Mouse (Mus musculus) liver, embryonic 14.5 days (tissue): ENCODE data around the gene Gaa. TPM values are rescaled to one million over a fixed set of nuclear protein-coding genes. Genes with fewer than 3 reads are reported as not detected.
"Not testable (repeated sequence)": the region's sequence is repeated elsewhere in the genome, so short reads cannot be mapped to it uniquely, and the experiment has no call there.

Experiments
- ATAC-seq: fragments of 200-750 bp; cut with Nextera tagmentation; 2 replicates; pipeline ENCODE4 v1.8.0; 2017; ENCODE audit warnings: moderate number of reproducible peaks, mild to moderate bottlenecking, moderate library complexity; ENCODE audit not compliant: insufficient read depth
- DNase-seq, 3 experiments: peaks; one replicate each; pipeline ENCODE4 v3.0.0-alpha.2; 2012 to 2013; ENCODE audit warnings: low read depth in 3 of 3, low spot score in 3 of 3
- H3K27ac ChIP-seq: fragments of 300-500 bp; sonication (generic); 2 replicates; pipeline ENCODE4 v1.5.1; 2014; ENCODE audit warnings: moderate library complexity, mild to moderate bottlenecking, control low read depth, inconsistent platforms
- H3K27me3 ChIP-seq: fragments of 300-500 bp; sonication (generic); 2 replicates; pipeline ENCODE4 v1.6.1; 2014; ENCODE audit warnings: mild to moderate bottlenecking, low read length, moderate library complexity; ENCODE audit not compliant: control insufficient read depth, insufficient read depth
- H3K36me3 ChIP-seq: fragments of 300-500 bp; sonication (generic); replicated peaks from 2 replicates; pipeline ENCODE4 v1.6.1; 2014; ENCODE audit warnings: low read depth; ENCODE audit not compliant: control insufficient read depth, insufficient read depth
- H3K4me1 ChIP-seq, 2 experiments: fragments of 200-500 bp in 1 of 2; fragments of 300-500 bp in 1 of 2; sonication (generic) in 1 of 2; replicated peaks; 2 replicates each; pipeline ENCODE4 v1.6.1; 2012 to 2014; ENCODE audit warnings: antibody characterized with exemption in 1 of 2, inconsistent platforms in 1 of 2, low read length in 1 of 2; ENCODE audit not compliant: control insufficient read depth in 2 of 2, insufficient read depth in 2 of 2
- H3K4me2 ChIP-seq: fragments of 300-500 bp; sonication (generic); 2 replicates; pipeline ENCODE4 v1.6.1; 2014; ENCODE audit warnings: low read depth, mild to moderate bottlenecking, control low read depth, moderate library complexity
- H3K4me3 ChIP-seq, 2 experiments: fragments of 200-500 bp in 1 of 2; fragments of 300-500 bp in 1 of 2; sonication (generic) in 1 of 2; 2 replicates each; pipeline ENCODE4 v1.5.1; 2012 to 2014; ENCODE audit warnings: low read depth in 2 of 2, low read length in 2 of 2, mild to moderate bottlenecking in 2 of 2, control low read depth in 1 of 2, inconsistent platforms in 1 of 2, moderate library complexity in 1 of 2; ENCODE audit not compliant: insufficient read depth in 1 of 2
- H3K9ac ChIP-seq: fragments of 300-500 bp; sonication (generic); replicated peaks from 2 replicates; pipeline ENCODE4 v1.6.1; 2014; ENCODE audit warnings: mild to moderate bottlenecking, control low read depth, moderate library complexity
- H3K9me3 ChIP-seq: fragments of 300-500 bp; sonication (generic); 2 replicates; pipeline ENCODE4 v1.6.1; 2016; ENCODE audit warnings: low read length, mixed read lengths; ENCODE audit not compliant: control insufficient read depth
- CTCF ChIP-seq: IDR thresholded peaks from 2 replicates; pipeline ENCODE4 v1.5.1; 2016; ENCODE audit warnings: antibody characterized with exemption, low read depth, control low read depth
- EP300 ChIP-seq: IDR thresholded peaks from 2 replicates; pipeline ENCODE4 v1.6.1; 2016; ENCODE audit warnings: antibody characterized with exemption, low read depth
- WGBS: fragments of 180-500 bp; shearing (Covaris S2); extraction: QIAGEN DNeasy Blood & Tissue Kit; methylation state at CpG from one replicate; pipeline ENCODE4 v1.1.7; 2014; ENCODE audit not compliant: insufficient replicate concordance; 5-methylcytosine and 5-hydroxymethylcytosine counted together
- polyA plus RNA-seq, 2 experiments: library from polyadenylated mRNA; depleted of rRNA in 1 of 2; stranded (reverse) in 1 of 2; unstranded in 1 of 2; fragments of >200 nt; fragmentation: Nextera tagmentation in 1 of 2; extraction: Ambion mirVana in 1 of 2; gene quantifications; 2 replicates each; pipeline versions ENCODE4 v1.2.1 to v1.2.3; 2012 to 2014

Gaa gene
- polyA plus RNA-seq, 2 experiments: 11.8 to 14.7 TPM

- Histone ChIP-seq H3K4me1 (peaks cover 0 to 5% of the 10 kb centered on the region in 2 experiments; a peak in 1 of 4 replicates), H3K27ac (no peak overlapping the region), H3K4me2 (peak overlapping the region; percentile 46), H3K27me3 (no peaks in the 10 kb centered on the region), H3K36me3 (no peaks in the 10 kb centered on the region), H3K9ac (0 out of 2 replicates have a peak overlapping the region, but pooled peaks have one; percentile 23), H3K9me3 (no peaks in the 10 kb centered on the region), H3K4me3 (peak overlapping the region in 1 of 2 experiments; percentile 13; a peak in 1 of 4 replicates)
- DNase-seq (no peak), ATAC-seq (peak; percentile 66)
- WGBS: 8% methylated on average over 21 of the region's 22 CpGs
- TF ChIP-seq EP300: no peak
- peak; percentile 73 for TF ChIP-seq CTCF
These were observed 14.7 kb upstream of the Gaa start for GRCm38 (mm10) chr11:119252854-119253541.

- H3K9ac ChIP-seq, H3K4me3 ChIP-seq, H3K9me3 ChIP-seq, H3K36me3 ChIP-seq, H3K27me3 ChIP-seq, DNase-seq, H3K27ac ChIP-seq, H3K4me1 ChIP-seq, H3K4me2 ChIP-seq, ATAC-seq: not testable (repeated sequence)
- 81% methylated on average over 5 of the region's 5 CpGs for WGBS
These were observed 11.1 kb upstream of the Gaa start for GRCm38 (mm10) chr11:119256557-119256956.

DNA sequence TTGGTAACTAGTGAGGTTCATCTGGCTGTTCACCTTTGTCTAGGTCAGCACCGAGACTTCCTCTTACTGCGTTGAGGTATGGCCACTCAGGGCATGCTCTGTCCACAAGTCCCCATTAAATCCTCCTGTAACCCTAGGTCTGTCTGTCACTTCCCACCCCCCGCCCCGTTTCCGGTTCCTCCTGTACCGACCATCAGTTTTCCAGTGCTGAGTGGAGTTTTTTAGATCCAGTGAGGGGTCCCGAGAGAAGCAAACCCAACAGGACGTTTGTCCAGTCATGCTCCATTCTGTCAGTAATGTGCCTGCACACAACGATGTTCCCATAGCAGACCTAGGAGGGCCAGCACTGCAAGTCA is 9.5 kb upstream of the Gaa start:
- Histone ChIP-seq H3K4me3 (0 out of 4 replicates have a peak overlapping the region, but pooled peaks of 1 of the 2 experiments have one; percentile 1), H3K4me1 (0 out of 4 replicates have a peak, but pooled peaks cover 0 to 2% of the 10 kb centered on the region in 2 experiments), H3K27me3 (no peaks in the 10 kb centered on the region), H3K27ac (no peak overlapping the region), H3K9me3 (no peaks in the 10 kb centered on the region), H3K36me3 (no peaks in the 10 kb centered on the region), H3K9ac (no peak overlapping the region), H3K4me2 (peak overlapping the region; percentile 53)
- DNase-seq (no peak), ATAC-seq (no peak)
- WGBS: 40% methylated on average over 9 of the region's 9 CpGs
- TF ChIP-seq CTCF: no peak
- no peak for TF ChIP-seq EP300

GRCm38 (mm10) chr11:119258572-119259322 is 8.9 kb upstream of the Gaa start:
- TF ChIP-seq EP300 (no peak), CTCF (no peak)
- no peak overlapping the region for H3K27ac ChIP-seq
- 57% methylated on average over 23 of the region's 23 CpGs for WGBS
- peak overlapping the region; percentile 28; the same call in 1 of the 2 replicates for H3K9ac ChIP-seq
- DNase-seq (peak in 2 of 3 experiments; percentile 43 to 49), ATAC-seq (peak; percentile 68)
- no peaks in the 10 kb centered on the region for H3K27me3 ChIP-seq
- peak overlapping the region; percentile 53 for H3K4me2 ChIP-seq
- no peaks in the 10 kb centered on the region for H3K9me3 ChIP-seq
- H3K36me3 ChIP-seq: no peaks in the 10 kb centered on the region
- H3K4me1 ChIP-seq: 0 out of 4 replicates have a peak, but pooled peaks cover 0 to 2% of the 10 kb centered on the region in 2 experiments
- peak overlapping the region; percentile 24 to 46 for H3K4me3 ChIP-seq

- no peak for TF ChIP-seq EP300
- TF ChIP-seq CTCF: no peak
- H3K9me3 ChIP-seq: no peaks in the 10 kb centered on the region
- H3K9ac ChIP-seq: no peak overlapping the region
- no peaks in the 10 kb centered on the region for H3K27me3 ChIP-seq
- H3K4me2 ChIP-seq: no peak overlapping the region
- WGBS: 68% methylated on average over 8 of the region's 8 CpGs
- H3K36me3 ChIP-seq: no peaks in the 10 kb centered on the region
- 0 out of 4 replicates have a peak, but pooled peaks cover 0 to 2% of the 10 kb centered on the region in 2 experiments for H3K4me1 ChIP-seq
- ATAC-seq: no peak
- no peak overlapping the region for H3K27ac ChIP-seq
- no peak overlapping the region for H3K4me3 ChIP-seq
- no peak for DNase-seq
These were observed 7.7 kb upstream of the Gaa start for GRCm38 (mm10) chr11:119259977-119260376.
